12 mouse cellular contexts compared by ENCODE assay signal in genomic region chr5:120464321-120464720, GRCm38 (mm10). TPM values are rescaled to one million over a fixed set of nuclear protein-coding genes. Genes with fewer than 3 reads are reported as not detected.
DNase-seq lines count a peak whose midpoint lies in the region; ATAC-seq and TF ChIP-seq lines count a peak whose summit lies in the region.
"Had no signal": no experiment of that assay in that cellular context is flagged by ENCODE, and none has a peak within 500 bp of the region (broad histone marks: within the 10 kb centered on the region; RNA-seq: fewer than 3 reads in every experiment).

No protein-coding gene starts in this region.

- peak; percentile 55 for TF ChIP-seq CTCF in lung, embryonic 14.5 days (IDR thresholded peaks at IDR 0.05; ENCODE audit: low read depth)
- peak; percentile 76 for TF ChIP-seq CTCF in liver, embryonic 14.5 days (IDR thresholded peaks at IDR 0.05; ENCODE audit: low read depth)

- in situ Hi-C loops in ES-E14 (cut with MboI; ENCODE audit: low sequenced_read_pairs in 2 of 2, unreplicated experiment in 2 of 2), result no loop called here

- WGBS in lung, embryonic 14.5 days, result 80% methylated on average over 4 of the region's 4 CpGs
- 55% methylated on average over 4 of the region's 4 CpGs for WGBS in liver, embryonic 14.5 days (ENCODE audit: insufficient replicate concordance)

- no peak for ATAC-seq in lung, embryonic 14.5 days (ENCODE audit: insufficient read depth)
- no peak for ATAC-seq in liver, embryonic 14.5 days (ENCODE audit: insufficient read depth)

- no peak overlapping the region for H3K4me2 ChIP-seq in lung, embryonic 14.5 days
- no peak overlapping the region for H3K4me2 ChIP-seq in liver, embryonic 14.5 days (ENCODE audit: low read depth)
- H3K4me2 ChIP-seq: heart, embryonic 11.5 days; lung, embryonic 15.5 days; neural tube, embryonic 12.5 days had no signal

- TF ChIP-seq EP300 in liver, embryonic 14.5 days (IDR thresholded peaks at IDR 0.05; ENCODE audit: low read depth), result no peak

- no peak overlapping the region for H3K27ac ChIP-seq in lung, embryonic 14.5 days (ENCODE audit: low read depth)
- no peak overlapping the region for H3K27ac ChIP-seq in ES-E14 (ENCODE audit: insufficient read depth, low read depth, low read length, poor library complexity, severe bottlenecking)
- no peak overlapping the region for H3K27ac ChIP-seq in liver, embryonic 14.5 days
- H3K27ac ChIP-seq: lung, embryonic 15.5 days; neural tube, embryonic 12.5 days had no signal

- no peaks in the 10 kb centered on the region for H3K36me3 ChIP-seq in lung, embryonic 14.5 days (ENCODE audit: insufficient read depth)
- no peaks in the 10 kb centered on the region for H3K36me3 ChIP-seq in ES-E14 (ENCODE audit: control insufficient read depth, insufficient read depth, low read length, poor library complexity, severe bottlenecking)
- no peaks in the 10 kb centered on the region for H3K36me3 ChIP-seq in liver, embryonic 14.5 days (replicated peaks; ENCODE audit: control insufficient read depth, insufficient read depth, low read depth)
- H3K36me3 ChIP-seq: lung, embryonic 15.5 days; neural tube, embryonic 12.5 days had no signal

- peak; percentile 21 for DNase-seq in embryo, embryonic 10.5 days (ENCODE audit: low spot score)
- DNase-seq in embryo, embryonic 10 days (ENCODE audit: low spot score), result no peak
- peak; percentile 27 for DNase-seq in lung, embryonic 14.5 days
- no peak for DNase-seq in lung, postnatal 10 days
- peak; percentile 78 for DNase-seq in ES-E14 (ENCODE audit: low read depth, low spot score)
- DNase-seq in liver, embryonic 14.5 days (ENCODE audit: low read depth in 3 of 3, low spot score in 3 of 3), result no peak
- no peak for DNase-seq in adrenal gland, adult (ENCODE audit: inconsistent age in 2 of 2, low spot score in 1 of 2)
- no peak for DNase-seq in cerebellum, adult 11-12 months

- H3K27me3 ChIP-seq in lung, embryonic 14.5 days (ENCODE audit: insufficient read depth, low read length), result no peaks in the 10 kb centered on the region
- H3K27me3 ChIP-seq in liver, embryonic 14.5 days (ENCODE audit: control insufficient read depth, insufficient read depth, low read length), result peaks cover 2% of the 10 kb centered on the region; the same call in 1 of the 2 replicates
- H3K27me3 ChIP-seq: lung, embryonic 15.5 days had no signal

- H3K4me1 ChIP-seq in lung, embryonic 14.5 days (ENCODE audit: insufficient read depth), result no peaks in the 10 kb centered on the region
- peaks cover 0 to 1% of the 10 kb centered on the region in 2 experiments; a peak in 1 of 4 replicates for H3K4me1 ChIP-seq in ES-E14 (ENCODE audit: control insufficient read depth in 2 of 2, insufficient read depth in 2 of 2, low read length in 2 of 2, poor library complexity in 1 of 2)
- no peaks in the 10 kb centered on the region for H3K4me1 ChIP-seq in liver, embryonic 14.5 days (replicated peaks; ENCODE audit: control insufficient read depth in 2 of 2, insufficient read depth in 2 of 2, low read length in 1 of 2)
- H3K4me1 ChIP-seq: lung, embryonic 15.5 days; neural tube, embryonic 12.5 days had no signal

- no peak overlapping the region for H3K9ac ChIP-seq in lung, embryonic 14.5 days
- H3K9ac ChIP-seq in ES-E14 (ENCODE audit: insufficient read depth, low read depth, low read length, poor library complexity, severe bottlenecking), result no peak overlapping the region
- H3K9ac ChIP-seq in liver, embryonic 14.5 days (replicated peaks), result no peak overlapping the region
- H3K9ac ChIP-seq: lung, embryonic 15.5 days; neural tube, embryonic 12.5 days had no signal

- H3K4me3 ChIP-seq in lung, embryonic 14.5 days (ENCODE audit: low read depth, low read length), result no peak overlapping the region
- no peak overlapping the region for H3K4me3 ChIP-seq in ES-E14 (ENCODE audit: insufficient read depth in 1 of 2, low read depth in 1 of 2, low read length in 2 of 2, poor library complexity in 1 of 2, severe bottlenecking in 1 of 2)
- H3K4me3 ChIP-seq in liver, embryonic 14.5 days (ENCODE audit: insufficient read depth in 1 of 2, low read depth in 2 of 2, low read length in 2 of 2), result no peak overlapping the region
- H3K4me3 ChIP-seq: lung, embryonic 15.5 days; neural tube, embryonic 12.5 days had no signal

- H3K9me3 ChIP-seq in lung, embryonic 14.5 days (ENCODE audit: low read depth, low read length), result no peaks in the 10 kb centered on the region
- H3K9me3 ChIP-seq in ES-E14 (ENCODE audit: control insufficient read depth, insufficient read depth, low read depth, low read length), result no peaks in the 10 kb centered on the region
- H3K9me3 ChIP-seq in liver, embryonic 14.5 days (ENCODE audit: control insufficient read depth, low read length), result no peaks in the 10 kb centered on the region
- H3K9me3 ChIP-seq: lung, embryonic 15.5 days; neural tube, embryonic 12.5 days had no signal

TF ChIP-seq in ES-E14, 5 proteins besides CTCF, POLR2A, EP300 and RAD21:
- TF ChIP-seq ZC3H11A (IDR thresholded peaks at IDR 0.05; ENCODE audit: borderline replicate concordance, low read depth, low read length), result peak; percentile 45; the same call in 1 of the 2 replicates
- TF ChIP-seq CHD2 (IDR thresholded peaks at IDR 0.05; ENCODE audit: low read depth, low read length), result no peak
- no peak for TF ChIP-seq HCFC1 (IDR thresholded peaks at IDR 0.05; ENCODE audit: borderline replicate concordance, insufficient read depth, low read length)
- TF ChIP-seq MAFK (IDR thresholded peaks at IDR 0.05; ENCODE audit: insufficient read depth, low read depth, low read length), result no peak

RNA-seq across cellular contexts. Expression of gene Sdsl, which starts 8.3 kb away (rescaled TPM):
- 3.3 and 4.7 TPM in 2 replicates for polyA plus RNA-seq in lung, embryonic 14.5 days (2014; fragmentation: Nextera tagmentation; extraction: Ambion mirVana)
- total RNA-seq in ES-E14 (2012; rRNA removed), result 0.67 TPM in 1 of 2 replicates, not detected in the other
- polyA plus RNA-seq in liver, embryonic 14.5 days (2012; rRNA removed), result 0.78 and 0.93 TPM in 2 replicates
- polyA plus RNA-seq in liver, embryonic 14.5 days (2014; fragmentation: Nextera tagmentation; extraction: Ambion mirVana), result 1.2 and 2.0 TPM in 2 replicates

RNA-seq across cellular contexts. Expression of gene Sds, which starts 12.0 kb away (rescaled TPM):
- polyA plus RNA-seq in lung, embryonic 14.5 days (2014; fragmentation: Nextera tagmentation; extraction: Ambion mirVana), result not detected in 2 replicates
- total RNA-seq in ES-E14 (2012; rRNA removed), result 0.22 TPM in 1 of 2 replicates, not detected in the other
- polyA plus RNA-seq in liver, embryonic 14.5 days (2012; rRNA removed), result 0.13 and 0.61 TPM in 2 replicates
- 0.15 and 0.22 TPM in 2 replicates for polyA plus RNA-seq in liver, embryonic 14.5 days (2014; fragmentation: Nextera tagmentation; extraction: Ambion mirVana)
- polyA plus RNA-seq: heart, embryonic 11.5 days; kidney, embryonic 16.5 days; lung, embryonic 15.5 days; neural tube, embryonic 12.5 days had no signal

RNA-seq across cellular contexts. Expression of gene Lhx5, which starts 32.8 kb away (rescaled TPM):
- polyA plus RNA-seq in lung, embryonic 14.5 days (2014; fragmentation: Nextera tagmentation; extraction: Ambion mirVana), result not detected in 2 replicates
- total RNA-seq in ES-E14 (2012; rRNA removed), result 0.13 and 0.16 TPM in 2 replicates
- 0.02 TPM in 1 of 2 replicates, not detected in the other for polyA plus RNA-seq in liver, embryonic 14.5 days (2012; rRNA removed)
- polyA plus RNA-seq in liver, embryonic 14.5 days (2014; fragmentation: Nextera tagmentation; extraction: Ambion mirVana), result not detected in 2 replicates
- polyA plus RNA-seq: kidney, embryonic 16.5 days had no signal

RNA-seq across cellular contexts. Expression of gene Plbd2, which starts 39.1 kb away (rescaled TPM):
- 46.3 and 49.6 TPM in 2 replicates for polyA plus RNA-seq in lung, embryonic 14.5 days (2014; fragmentation: Nextera tagmentation; extraction: Ambion mirVana)
- 35.3 and 59.2 TPM in 2 replicates for total RNA-seq in ES-E14 (2012; rRNA removed)
- 4.3 TPM in 2 replicates for polyA plus RNA-seq in liver, embryonic 14.5 days (2012; rRNA removed)
- 10.3 and 12.3 TPM in 2 replicates for polyA plus RNA-seq in liver, embryonic 14.5 days (2014; fragmentation: Nextera tagmentation; extraction: Ambion mirVana)

RNA-seq across cellular contexts. Expression of gene Slc8b1, which starts 46.6 kb away (rescaled TPM):
- 2.7 and 3.6 TPM in 2 replicates for polyA plus RNA-seq in lung, embryonic 14.5 days (2014; fragmentation: Nextera tagmentation; extraction: Ambion mirVana)
- 20.5 and 34.5 TPM in 2 replicates for total RNA-seq in ES-E14 (2012; rRNA removed)
- polyA plus RNA-seq in liver, embryonic 14.5 days (2012; rRNA removed), result 5.2 TPM in 2 replicates
- polyA plus RNA-seq in liver, embryonic 14.5 days (2014; fragmentation: Nextera tagmentation; extraction: Ambion mirVana), result 1.4 and 2.6 TPM in 2 replicates

Comparison
In these comparisons a context has a peak if more than half of its experiments do, and no peak if none do; other contexts are left out.
1. DNase-seq: peak in embryo, embryonic 10.5 days (single experiment), lung, embryonic 14.5 days (single experiment) and ES-E14 (single experiment); none in embryo, embryonic 10 days (single experiment), lung, postnatal 10 days (single experiment), liver, embryonic 14.5 days (0 of 3), adrenal gland, adult (0 of 2) and cerebellum, adult 11-12 months (single experiment).